Mouse (Mus musculus) hindbrain, embryonic 13.5 days (tissue): Measurements from ENCODE around the gene Gna13. TPM values are rescaled to one million over a fixed set of nuclear protein-coding genes. Genes with fewer than 3 reads are reported as not detected.

ENCODE experiments used
- ATAC-seq: fragments of 200-750 bp; cut with Nextera tagmentation; 2 replicates; pipeline ENCODE4 v1.8.0; 2017; ENCODE audit warnings: moderate TSS enrichment; ENCODE audit not compliant: low FRiP score
- H3K27ac ChIP-seq: fragments of 300-500 bp; sonication (generic); 2 replicates; pipeline ENCODE4 v1.5.1; 2015; ENCODE audit warnings: inconsistent platforms, mild to moderate bottlenecking, moderate library complexity
- H3K27me3 ChIP-seq: fragments of 300-500 bp; sonication (generic); 2 replicates; pipeline ENCODE4 v1.6.1; 2015; ENCODE audit warnings: mild to moderate bottlenecking, inconsistent platforms
- H3K36me3 ChIP-seq: fragments of 300-500 bp; sonication (generic); 2 replicates; pipeline ENCODE4 v1.6.1; 2015; ENCODE audit warnings: mild to moderate bottlenecking, inconsistent platforms
- H3K4me1 ChIP-seq: fragments of 300-500 bp; sonication (generic); replicated peaks from 2 replicates; pipeline ENCODE4 v1.6.1; 2015; ENCODE audit warnings: inconsistent platforms
- H3K4me2 ChIP-seq: fragments of 300-500 bp; sonication (generic); 2 replicates; pipeline ENCODE4 v1.6.1; 2015; ENCODE audit warnings: inconsistent platforms, mild to moderate bottlenecking, moderate library complexity
- H3K4me3 ChIP-seq: fragments of 300-500 bp; sonication (generic); 2 replicates; pipeline ENCODE4 v1.5.1; 2015; ENCODE audit warnings: mild to moderate bottlenecking, inconsistent platforms
- H3K9ac ChIP-seq: fragments of 300-500 bp; sonication (generic); 2 replicates; pipeline ENCODE4 v1.6.1; 2015; ENCODE audit warnings: mild to moderate bottlenecking, inconsistent platforms
- H3K9me3 ChIP-seq: fragments of 300-500 bp; sonication (generic); 2 replicates; pipeline ENCODE4 v1.6.1; 2016; ENCODE audit warnings: inconsistent platforms
- WGBS: fragments of 180-500 bp; shearing (Covaris S2); methylation state at CpG from one replicate; pipeline ENCODE4 v1.1.7; 2015; 5-methylcytosine and 5-hydroxymethylcytosine counted together
- polyA plus RNA-seq: library from polyadenylated mRNA; unstranded; fragments of >200 nt; fragmentation: Nextera tagmentation; extraction: Ambion mirVana; gene quantifications from 2 replicates; pipeline ENCODE4 v1.2.1, GENCODE M21; 2015

The Gna13 gene
- 15.1 and 16.6 TPM in 2 replicates for polyA plus RNA-seq

DNA sequence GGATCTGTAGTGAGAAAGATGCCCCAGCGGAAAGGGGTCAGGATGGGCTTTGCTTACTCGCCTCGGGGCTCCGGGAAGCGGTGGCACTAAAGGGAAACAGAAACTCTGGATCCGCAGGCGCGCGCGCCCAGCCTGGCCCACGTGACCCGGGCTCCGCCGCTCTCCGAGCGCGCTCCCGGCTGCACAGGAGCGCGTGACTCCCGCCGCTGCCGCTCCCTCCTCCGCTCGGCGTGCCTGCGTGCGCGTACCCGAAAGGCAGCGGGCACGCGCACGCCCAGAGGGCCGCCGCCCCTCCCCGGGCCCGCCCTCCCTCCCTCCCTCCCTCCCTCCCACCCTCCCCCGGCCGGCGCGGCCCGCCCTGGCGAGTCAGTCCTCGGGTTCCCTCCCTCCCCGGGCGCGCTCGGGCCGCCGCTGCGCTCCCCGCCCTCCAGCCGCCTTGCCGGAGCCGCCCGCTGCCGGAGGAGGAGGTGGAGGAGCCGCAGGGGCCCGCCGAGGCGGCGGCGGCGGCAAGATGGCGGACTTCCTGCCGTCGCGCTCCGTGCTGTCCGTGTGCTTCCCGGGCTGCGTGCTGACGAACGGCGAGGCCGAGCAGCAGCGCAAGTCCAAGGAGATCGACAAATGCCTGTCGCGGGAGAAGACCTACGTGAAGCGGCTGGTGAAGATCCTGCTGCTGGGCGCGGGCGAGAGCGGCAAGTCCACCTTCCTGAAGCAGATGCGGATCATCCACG is at the start of gene Gna13:
Gna13 (plus strand) TSS at position 369 of the 728 bp plus-strand sequence.
- peak within 1 kb of the TSS; percentile 92 for H3K9ac ChIP-seq
- H3K27me3 ChIP-seq: peaks cover 7% of the 10 kb centered on the region; the same call in 1 of the 2 replicates
- peak within 1 kb of the TSS; percentile 95 for H3K4me3 ChIP-seq
- under 1% methylated on average over 49 of the region's 89 CpGs for WGBS
- peak within 1 kb of the TSS; percentile 82 for H3K4me2 ChIP-seq
- H3K36me3 ChIP-seq: peaks cover 14% of the 10 kb centered on the region; the same call in 1 of the 2 replicates
- H3K4me1 ChIP-seq: peaks cover 64% of the 10 kb centered on the region
- peak within 1 kb of the TSS; percentile 96 for H3K27ac ChIP-seq
- ATAC-seq: peak; percentile 80
- H3K9me3 ChIP-seq: no peaks in the 10 kb centered on the region

DNA sequence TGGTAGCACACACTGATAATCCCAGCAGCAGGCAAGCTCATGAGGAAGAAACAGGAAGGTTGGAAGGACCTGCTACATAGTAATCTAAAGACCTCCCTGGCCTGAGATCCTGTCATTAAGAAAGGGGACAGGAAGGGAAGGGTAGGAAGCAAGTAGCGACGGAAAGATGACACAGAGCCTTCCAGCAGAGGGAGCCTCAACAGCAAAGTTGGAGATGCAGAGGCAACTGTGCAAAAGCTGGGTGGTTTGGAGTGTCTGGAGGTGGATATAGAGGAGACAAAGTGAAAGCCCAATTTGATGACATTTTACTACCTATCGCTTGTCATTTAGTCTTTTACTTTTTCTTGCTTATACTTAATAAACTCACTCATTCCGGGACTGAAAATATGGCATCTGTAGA is 45.7 kb upstream of the Gna13 start:
- H3K4me3 ChIP-seq: no peak overlapping the region
- no peak overlapping the region for H3K9ac ChIP-seq
- 39% methylated on average over 4 of the region's 4 CpGs for WGBS
- no peaks in the 10 kb centered on the region for H3K36me3 ChIP-seq
- H3K4me2 ChIP-seq: no peak overlapping the region
- no peaks in the 10 kb centered on the region for H3K9me3 ChIP-seq
- H3K4me1 ChIP-seq: peaks cover 9% of the 10 kb centered on the region; the same call in 1 of the 2 replicates
- no peak overlapping the region for H3K27ac ChIP-seq
- ATAC-seq: no peak
- H3K27me3 ChIP-seq: peaks cover 29% of the 10 kb centered on the region

- H3K36me3 ChIP-seq: no peaks in the 10 kb centered on the region
- H3K4me1 ChIP-seq: peaks cover 4% of the 10 kb centered on the region; the same call in 1 of the 2 replicates
- no peak overlapping the region for H3K9ac ChIP-seq
- H3K27ac ChIP-seq: no peak overlapping the region
- ATAC-seq: no peak
- H3K9me3 ChIP-seq: no peaks in the 10 kb centered on the region
- 92% methylated on average over 4 of the region's 4 CpGs for WGBS
- H3K4me2 ChIP-seq: no peak overlapping the region
- H3K27me3 ChIP-seq: peaks cover 16% of the 10 kb centered on the region
- H3K4me3 ChIP-seq: no peak overlapping the region
These were observed 43.2 kb upstream of the Gna13 start for GRCm38 (mm10) chr11:109319471-109319870.

DNA sequence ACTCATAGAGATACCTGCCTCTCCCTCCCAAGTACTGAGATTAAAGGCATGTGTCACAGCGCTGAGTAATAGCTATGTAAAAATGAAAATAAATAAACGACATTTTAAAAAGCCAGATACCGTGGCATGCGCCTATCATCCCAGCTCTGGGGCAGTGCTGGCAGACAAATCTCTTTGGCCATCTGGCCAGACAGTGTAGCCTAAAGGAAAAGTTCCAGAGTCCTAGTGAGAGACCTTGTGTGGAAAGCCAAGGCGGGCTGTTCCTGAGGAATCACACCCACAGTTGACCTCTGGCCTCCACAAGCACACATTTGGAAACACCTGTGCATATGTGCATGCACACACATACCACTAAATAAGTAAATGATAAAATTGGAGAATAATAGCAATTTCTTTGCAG is 42.7 kb upstream of the Gna13 start:
- WGBS: 86% methylated on average over 5 of the region's 5 CpGs
- H3K27ac ChIP-seq: peak overlapping the region; percentile 69; the same call in 1 of the 2 replicates
- H3K4me1 ChIP-seq: peaks cover 4% of the 10 kb centered on the region; the same call in 1 of the 2 replicates
- H3K36me3 ChIP-seq: no peaks in the 10 kb centered on the region
- no peak for ATAC-seq
- no peak overlapping the region for H3K4me2 ChIP-seq
- peaks cover 14% of the 10 kb centered on the region for H3K27me3 ChIP-seq
- H3K9me3 ChIP-seq: no peaks in the 10 kb centered on the region
- no peak overlapping the region for H3K9ac ChIP-seq
- no peak overlapping the region for H3K4me3 ChIP-seq

DNA sequence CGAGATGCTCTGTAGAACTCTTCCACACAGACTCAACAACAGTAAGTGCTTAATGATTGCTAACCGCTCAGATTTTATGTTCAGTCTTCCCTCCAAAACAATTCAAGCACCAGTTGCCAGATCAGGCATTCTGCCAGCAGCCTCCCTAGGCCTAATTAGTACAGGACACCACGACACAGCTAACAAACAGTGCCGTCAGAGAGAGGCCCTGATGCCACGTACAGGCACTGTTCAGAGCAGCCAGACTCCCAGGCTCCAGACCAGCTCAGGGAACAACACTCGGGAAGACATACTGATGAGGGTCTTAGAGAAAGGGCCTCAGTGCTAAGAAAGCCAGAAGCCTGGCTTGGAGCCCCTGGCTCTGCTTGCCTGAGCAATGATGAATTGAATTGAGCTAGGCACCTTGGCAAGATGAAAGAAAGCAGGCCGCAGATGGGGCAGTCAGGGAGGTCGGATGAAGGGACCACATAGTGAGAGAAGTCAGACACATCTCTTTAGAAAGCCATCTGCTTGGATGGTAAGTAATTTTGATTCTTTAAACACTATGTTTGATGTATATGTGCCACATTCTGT is 42.2 kb upstream of the Gna13 start:
- H3K4me2 ChIP-seq: no peak overlapping the region
- 35% methylated on average over 8 of the region's 8 CpGs for WGBS
- ATAC-seq: peak; percentile 85
- H3K9me3 ChIP-seq: no peaks in the 10 kb centered on the region
- peaks cover 4% of the 10 kb centered on the region; the same call in 1 of the 2 replicates for H3K4me1 ChIP-seq
- H3K36me3 ChIP-seq: no peaks in the 10 kb centered on the region
- peaks cover 10% of the 10 kb centered on the region for H3K27me3 ChIP-seq
- H3K9ac ChIP-seq: no peak overlapping the region
- H3K4me3 ChIP-seq: no peak overlapping the region
- H3K27ac ChIP-seq: peak overlapping the region; percentile 69

- H3K4me3 ChIP-seq: no peak overlapping the region
- ATAC-seq: no peak
- H3K27ac ChIP-seq: no peak overlapping the region
- H3K4me1 ChIP-seq: peaks cover 18% of the 10 kb centered on the region
- no peaks in the 10 kb centered on the region for H3K9me3 ChIP-seq
- no peak overlapping the region for H3K9ac ChIP-seq
- H3K27me3 ChIP-seq: no peaks in the 10 kb centered on the region
- 80% methylated on average over 13 of the region's 13 CpGs for WGBS
- no peaks in the 10 kb centered on the region for H3K36me3 ChIP-seq
- H3K4me2 ChIP-seq: no peak overlapping the region
These were observed 36.4 kb upstream of the Gna13 start for GRCm38 (mm10) chr11:109326270-109326669.

DNA sequence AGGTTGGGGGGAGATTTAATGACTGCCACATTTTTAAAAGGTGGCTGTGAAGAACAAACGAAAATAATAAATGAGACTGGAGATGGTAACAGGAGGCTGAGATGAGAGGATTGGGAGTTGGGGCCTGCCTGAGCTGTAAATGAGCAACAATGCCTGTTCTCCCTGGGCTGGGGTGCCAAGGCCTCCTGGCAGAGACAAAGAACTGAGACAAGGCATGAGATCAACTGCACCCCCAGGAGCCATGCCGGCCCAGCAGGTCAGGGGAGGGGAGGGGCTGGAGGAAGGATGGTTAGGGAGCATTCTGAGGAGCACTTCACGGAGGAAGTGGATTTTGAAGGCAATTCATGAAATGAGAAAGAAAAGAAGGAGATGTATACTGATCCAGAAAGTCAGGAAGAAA is 35.2 kb upstream of the Gna13 start:
- Histone ChIP-seq H3K4me1 (peaks cover 23% of the 10 kb centered on the region), H3K9ac (no peak overlapping the region), H3K27me3 (no peaks in the 10 kb centered on the region), H3K27ac (peak overlapping the region; percentile 66; the same call in 1 of the 2 replicates), H3K9me3 (no peaks in the 10 kb centered on the region), H3K36me3 (no peaks in the 10 kb centered on the region), H3K4me3 (no peak overlapping the region), H3K4me2 (no peak overlapping the region)
- ATAC-seq: no peak
- WGBS: 26% methylated on average over 3 of the region's 3 CpGs

DNA sequence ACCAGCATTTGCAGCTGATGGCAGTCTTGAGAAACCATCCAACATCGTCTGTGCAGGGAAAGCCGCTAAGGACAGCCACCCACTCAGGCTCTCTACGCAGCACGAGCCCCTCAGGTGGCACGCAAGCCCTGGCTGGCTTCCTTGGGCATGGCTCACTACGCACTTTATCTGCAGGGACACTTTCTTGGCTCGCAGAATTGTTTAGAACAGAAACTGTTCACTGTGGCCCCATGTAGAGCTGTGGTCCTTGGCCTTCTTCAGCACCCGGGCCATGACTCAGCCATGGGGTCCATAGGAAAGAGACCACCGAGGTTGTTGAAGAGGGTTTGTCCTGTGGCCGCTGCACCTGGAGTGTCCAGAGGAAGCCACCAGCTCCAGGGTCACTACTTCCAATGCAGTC is 34.7 kb upstream of the Gna13 start:
- no peak overlapping the region for H3K4me2 ChIP-seq
- WGBS: 80% methylated on average over 10 of the region's 10 CpGs
- peaks cover 23% of the 10 kb centered on the region for H3K4me1 ChIP-seq
- H3K4me3 ChIP-seq: no peak overlapping the region
- no peak for ATAC-seq
- H3K9me3 ChIP-seq: no peaks in the 10 kb centered on the region
- no peak overlapping the region for H3K27ac ChIP-seq
- H3K27me3 ChIP-seq: no peaks in the 10 kb centered on the region
- H3K9ac ChIP-seq: no peak overlapping the region
- H3K36me3 ChIP-seq: no peaks in the 10 kb centered on the region

DNA sequence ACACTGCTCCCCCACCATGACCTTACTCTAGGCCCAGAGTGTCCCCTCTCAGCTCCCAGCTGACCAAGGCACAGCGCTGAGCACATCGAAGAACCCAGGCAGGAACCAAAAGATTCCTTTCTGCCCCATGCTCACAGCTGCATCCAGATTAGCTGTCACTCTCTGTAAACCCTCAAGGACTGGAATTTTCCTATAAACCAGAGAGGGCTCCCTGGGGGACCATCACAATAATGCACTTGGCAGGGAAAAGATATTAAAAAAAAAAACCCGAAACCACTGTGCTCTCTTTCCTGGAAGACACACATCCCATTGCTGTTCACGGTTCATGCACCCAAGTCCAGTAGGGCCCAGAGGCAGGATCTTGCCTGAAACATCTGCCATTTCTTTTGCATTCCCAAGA is 33.3 kb upstream of the Gna13 start:
- Histone ChIP-seq H3K27ac (no peak overlapping the region), H3K4me3 (no peak overlapping the region), H3K4me1 (peaks cover 23% of the 10 kb centered on the region), H3K9me3 (no peaks in the 10 kb centered on the region), H3K36me3 (no peaks in the 10 kb centered on the region), H3K9ac (no peak overlapping the region), H3K4me2 (no peak overlapping the region), H3K27me3 (no peaks in the 10 kb centered on the region)
- no peak for ATAC-seq
- WGBS: 48% methylated on average over 4 of the region's 4 CpGs

DNA sequence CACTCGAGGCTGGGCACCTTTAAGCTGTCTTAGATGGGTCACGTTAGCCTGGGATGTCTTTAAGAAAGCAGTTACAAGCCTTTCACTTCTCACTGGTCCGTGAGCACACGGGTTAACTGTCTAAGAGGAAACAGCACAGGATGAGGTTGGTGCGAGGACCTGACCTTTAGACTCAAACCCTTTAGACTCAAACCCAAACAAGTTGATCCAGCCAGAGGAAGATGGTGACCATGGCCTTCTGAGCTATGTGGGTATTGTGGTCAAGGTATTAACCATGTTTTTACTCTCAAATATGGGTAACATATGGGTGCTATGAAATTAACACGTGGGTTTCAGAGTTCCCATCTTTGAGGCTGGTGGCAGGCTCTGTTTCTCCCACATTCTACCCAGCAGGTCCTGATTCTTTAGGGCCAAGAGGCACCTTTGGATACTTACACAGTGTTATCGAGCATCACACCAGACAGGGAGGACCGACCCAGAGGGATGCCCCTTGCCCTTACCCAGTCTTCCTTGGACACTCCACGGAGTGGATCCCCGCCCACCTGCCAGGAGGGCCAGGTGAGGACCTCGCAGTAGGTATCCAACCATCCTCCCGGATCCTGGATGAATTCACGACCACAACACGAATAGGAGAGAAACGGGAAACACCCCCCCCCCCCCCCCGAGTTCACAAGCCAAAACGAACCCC is 31.8 kb upstream of the Gna13 start:
- peaks cover 23% of the 10 kb centered on the region for H3K4me1 ChIP-seq
- H3K9me3 ChIP-seq: no peaks in the 10 kb centered on the region
- peak overlapping the region; percentile 4; the same call in 1 of the 2 replicates for H3K4me3 ChIP-seq
- no peaks in the 10 kb centered on the region for H3K36me3 ChIP-seq
- H3K9ac ChIP-seq: no peak overlapping the region
- 40% methylated on average over 17 of the region's 17 CpGs for WGBS
- H3K4me2 ChIP-seq: peak overlapping the region; percentile 49
- H3K27ac ChIP-seq: no peak overlapping the region
- peak; percentile 62 for ATAC-seq
- H3K27me3 ChIP-seq: no peaks in the 10 kb centered on the region

DNA sequence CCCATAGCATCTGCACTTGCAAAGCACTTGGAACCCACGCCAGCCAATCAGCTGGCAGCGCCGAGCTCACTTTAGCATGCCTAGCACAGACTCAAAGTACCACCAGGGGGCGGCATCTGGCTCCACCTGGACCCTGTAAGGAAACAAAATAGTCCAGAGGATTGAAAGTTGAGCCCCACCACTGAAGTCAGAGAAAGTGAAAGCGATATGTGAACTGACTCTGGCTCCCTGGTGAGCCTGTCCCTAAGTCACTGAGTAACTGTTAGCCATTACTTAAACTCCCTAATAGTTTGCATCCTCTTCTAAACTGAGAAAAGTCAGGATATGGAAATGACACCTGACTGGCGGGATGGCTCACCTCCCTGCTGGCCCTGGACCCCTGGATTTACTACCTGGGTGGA is 31.2 kb upstream of the Gna13 start:
- no peaks in the 10 kb centered on the region for H3K9me3 ChIP-seq
- H3K4me2 ChIP-seq: peak overlapping the region; percentile 49
- H3K4me3 ChIP-seq: peak overlapping the region; percentile 4; the same call in 1 of the 2 replicates
- H3K9ac ChIP-seq: no peak overlapping the region
- peaks cover 23% of the 10 kb centered on the region for H3K4me1 ChIP-seq
- H3K36me3 ChIP-seq: no peaks in the 10 kb centered on the region
- peak; percentile 83 for ATAC-seq
- H3K27ac ChIP-seq: no peak overlapping the region
- no peaks in the 10 kb centered on the region for H3K27me3 ChIP-seq
- 5% methylated on average over 6 of the region's 6 CpGs for WGBS

GRCm38 (mm10) chr11:109332722-109333121 is 29.9 kb upstream of the Gna13 start:
- Histone ChIP-seq H3K36me3 (no peaks in the 10 kb centered on the region), H3K27me3 (no peaks in the 10 kb centered on the region), H3K9me3 (no peaks in the 10 kb centered on the region), H3K4me1 (peaks cover 17% of the 10 kb centered on the region), H3K27ac (no peak overlapping the region), H3K9ac (no peak overlapping the region), H3K4me2 (no peak overlapping the region), H3K4me3 (no peak overlapping the region)
- WGBS: 77% methylated on average over 6 of the region's 6 CpGs
- no peak for ATAC-seq
